Mouse (Mus musculus) heart, adult 2 months (tissue): ENCODE measurements around the gene Zbtb21.

Experiments used
- CTCF ChIP-seq: fragments of 200-600 bp; IDR thresholded peaks from 2 replicates; pipeline ENCODE4 v1.8.1; 2022; ENCODE audit warnings: antibody characterized with exemption, mild to moderate bottlenecking, moderate library complexity
- POLR2A ChIP-seq: fragments of 200-500 bp; IDR thresholded peaks from 2 replicates; pipeline ENCODE4 v1.6.1; 2011; ENCODE audit warnings: mild to moderate bottlenecking, low read depth, low read length, control low read depth; ENCODE audit not compliant: insufficient read depth

- TF ChIP-seq CTCF (no peak), POLR2A (no peak)
Measured at GRCm38 (mm10) chr16:97950061-97950460, 12.4 kb downstream of the Zbtb21 start.
